ENCODE assay signal across 15 mouse cellular contexts in the genomic region with DNA sequence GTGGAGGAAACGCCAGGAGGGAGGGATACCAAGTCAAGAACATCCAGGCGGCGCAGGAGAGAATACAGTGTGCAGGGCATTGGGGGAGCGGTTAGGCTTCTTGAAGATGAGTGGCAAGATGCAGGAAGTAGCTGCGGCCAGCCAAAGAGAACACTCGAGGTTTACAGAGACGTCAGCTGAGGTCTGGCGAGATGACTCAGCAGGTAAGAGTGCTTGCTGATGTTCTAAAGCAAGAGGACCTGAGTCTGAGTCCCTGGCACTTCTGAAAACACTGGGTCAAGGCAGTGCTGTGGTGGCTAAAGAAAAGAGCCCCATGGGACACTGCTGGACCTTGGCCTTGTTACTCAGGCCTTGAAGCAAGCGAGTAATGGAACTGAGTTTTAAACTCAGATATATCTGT.
DNase-seq lines count a peak whose midpoint lies in the region; ATAC-seq and TF ChIP-seq lines count a peak whose summit lies in the region.
"Had no signal": no experiment of that assay in that cellular context is flagged by ENCODE, and none has a peak within 500 bp of the region (broad histone marks: within the 10 kb centered on the region; RNA-seq: fewer than 3 reads in every experiment).

No protein-coding gene starts in this region.

- no peak overlapping the region for H3K4me2 ChIP-seq in midbrain, postnatal 0 days (ENCODE audit: low read depth, low read length, poor library complexity, severe bottlenecking)
- H3K4me2 ChIP-seq: forebrain, embryonic 13.5 days; midbrain, embryonic 15.5 days had no signal

- TF ChIP-seq CTCF in midbrain, postnatal 0 days (IDR thresholded peaks at IDR 0.05), result no peak

- no peak overlapping the region for H3K9ac ChIP-seq in midbrain, postnatal 0 days (replicated peaks; ENCODE audit: low read length, poor library complexity, severe bottlenecking)
- H3K9ac ChIP-seq: forebrain, embryonic 13.5 days; midbrain, embryonic 15.5 days had no signal

- H3K36me3 ChIP-seq in midbrain, postnatal 0 days (ENCODE audit: insufficient read depth, low read length), result no peaks in the 10 kb centered on the region
- H3K36me3 ChIP-seq: embryonic facial prominence, embryonic 10.5 days; midbrain, embryonic 15.5 days had no signal

- 89% methylated on average over 9 of the region's 9 CpGs for WGBS in midbrain, postnatal 0 days

- H3K4me1 ChIP-seq in midbrain, postnatal 0 days (ENCODE audit: insufficient read depth, low read length), result no peaks in the 10 kb centered on the region
- H3K4me1 ChIP-seq: forebrain, embryonic 13.5 days; midbrain, embryonic 15.5 days had no signal

- no peak overlapping the region for H3K27ac ChIP-seq in midbrain, postnatal 0 days (ENCODE audit: low read depth, low read length)
- H3K27ac ChIP-seq: embryonic facial prominence, embryonic 10.5 days; forebrain, embryonic 13.5 days; midbrain, embryonic 15.5 days had no signal

- peak; percentile 97 for DNase-seq in 416B (ENCODE audit: low read depth)
- peak; percentile 95 for DNase-seq in induced T-regulatory cell, adult 2 months (ENCODE audit: low read depth)
- no peak for DNase-seq in kidney, adult 9 months
- DNase-seq in layer of hippocampus, postnatal 36 days, result no peak
- no peak for DNase-seq in midbrain, postnatal 0 days (ENCODE audit: low spot score)
- DNase-seq: cerebellum, adult 18-20 months; gastrocnemius, postnatal 25 days; heart, postnatal 14 days; kidney, adult 18-20 months; layer of hippocampus, adult 9-11 months had no signal

- no peak overlapping the region for H3K4me3 ChIP-seq in midbrain, postnatal 0 days (ENCODE audit: low read depth, low read length)
- H3K4me3 ChIP-seq: embryonic facial prominence, embryonic 10.5 days; forebrain, embryonic 13.5 days; midbrain, embryonic 15.5 days had no signal

- H3K27me3 ChIP-seq in midbrain, postnatal 0 days (ENCODE audit: insufficient read depth, low read length), result no peaks in the 10 kb centered on the region
- H3K27me3 ChIP-seq: midbrain, embryonic 15.5 days had no signal

- peak; percentile 99 for ATAC-seq in CD4-positive, CD25-positive, alpha-beta regulatory T cell, adult 4 months
- peak; percentile 61 for ATAC-seq in neutrophil, adult 5-6 weeks (ENCODE audit: extremely low read depth, insufficient number of reproducible peaks, low FRiP score, poor library complexity, severe bottlenecking)
- no peak for ATAC-seq in midbrain, postnatal 0 days (ENCODE audit: low FRiP score)
- ATAC-seq: forebrain, embryonic 13.5 days; midbrain, embryonic 15.5 days had no signal

- no peaks in the 10 kb centered on the region for H3K9me3 ChIP-seq in midbrain, postnatal 0 days (ENCODE audit: low read length)
- H3K9me3 ChIP-seq: embryonic facial prominence, embryonic 10.5 days; forebrain, embryonic 13.5 days; midbrain, embryonic 15.5 days had no signal

Comparison
In these comparisons a context has a peak if more than half of its experiments do, and no peak if none do; other contexts are left out.
1. DNase-seq: peak in 416B (single experiment) and induced T-regulatory cell, adult 2 months (single experiment); none in kidney, adult 9 months (single experiment), layer of hippocampus, postnatal 36 days (0 of 2) and midbrain, postnatal 0 days (single experiment).